Mouse (Mus musculus): ENCODE measurements around the gene Rps29. TPM values are rescaled to one million over a fixed set of nuclear protein-coding genes. Genes with fewer than 3 reads are reported as not detected.

Rps29 gene
- polyA plus RNA-seq, 1 experiment, result 1,739 TPM

GRCm38 (mm10) chr12:69186811-69187471, 28.0 kb upstream of the Rps29 start:
- TF ChIP-seq CTCF (conservative IDR thresholded peaks at IDR 0.05; ENCODE audit: insufficient read depth, insufficient read length, low read depth, low read length) (no peak), POLR2A (IDR thresholded peaks at IDR 0.05; ENCODE audit: low read depth, low read length) (no peak)
- H3K27me3 ChIP-seq (replicated peaks; ENCODE audit: control insufficient read depth, insufficient read depth, low read length), result no peaks in the 10 kb centered on the region
- peak overlapping the region; percentile 20; the same call in 1 of the 2 replicates for H3K4me3 ChIP-seq (ENCODE audit: insufficient read depth, low read depth, low read length)
- peaks cover 9% of the 10 kb centered on the region; the same call in 1 of the 2 replicates for H3K4me1 ChIP-seq (ENCODE audit: control insufficient read depth, insufficient read depth, low read length)
- WGBS, result 31% methylated on average over 5 of the region's 5 CpGs
- H3K27ac ChIP-seq (ENCODE audit: insufficient read depth, low read depth, low read length), result peak overlapping the region; percentile 70
- peak; percentile 85 for DNase-seq
- H3K36me3 ChIP-seq (ENCODE audit: control insufficient read depth, insufficient read depth, low read length), result peaks cover 2% of the 10 kb centered on the region; the same call in 1 of the 2 replicates

DNA sequence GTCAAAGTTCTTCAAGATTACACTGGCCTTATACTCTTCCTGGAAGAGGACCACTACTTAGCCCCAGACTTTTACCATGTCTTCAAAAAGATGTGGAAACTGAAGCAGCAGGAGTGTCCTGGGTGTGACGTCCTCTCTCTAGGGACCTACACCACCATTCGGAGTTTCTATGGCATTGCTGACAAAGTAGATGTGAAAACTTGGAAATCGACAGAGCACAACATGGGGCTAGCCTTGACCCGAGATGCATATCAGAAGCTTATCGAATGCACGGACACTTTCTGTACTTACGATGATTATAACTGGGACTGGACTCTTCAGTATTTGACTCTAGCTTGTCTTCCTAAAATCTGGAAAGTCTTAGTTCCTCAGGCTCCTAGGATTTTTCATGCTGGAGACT, 26.4 kb upstream of the Rps29 start:
- 47% methylated on average over 7 of the region's 7 CpGs for WGBS

GRCm38 (mm10) chr12:69184342-69185295, 25.6 kb upstream of the Rps29 start:
- peak overlapping the region; percentile 91 for H3K27ac ChIP-seq (ENCODE audit: insufficient read depth, low read depth, low read length)
- DNase-seq, result peak; percentile 68
- peak overlapping the region; percentile 99 for H3K4me3 ChIP-seq (ENCODE audit: insufficient read depth, low read depth, low read length)
- under 1% methylated on average over 80 of the region's 86 CpGs for WGBS
- TF ChIP-seq POLR2A (IDR thresholded peaks at IDR 0.05; ENCODE audit: low read depth, low read length), result no peak
- no peak for TF ChIP-seq CTCF (conservative IDR thresholded peaks at IDR 0.05; ENCODE audit: insufficient read depth, insufficient read length, low read depth, low read length)
- H3K27me3 ChIP-seq (replicated peaks; ENCODE audit: control insufficient read depth, insufficient read depth, low read length), result no peaks in the 10 kb centered on the region
- H3K4me1 ChIP-seq (ENCODE audit: control insufficient read depth, insufficient read depth, low read length), result peaks cover 9% of the 10 kb centered on the region; the same call in 1 of the 2 replicates
- peaks cover 2% of the 10 kb centered on the region; the same call in 1 of the 2 replicates for H3K36me3 ChIP-seq (ENCODE audit: control insufficient read depth, insufficient read depth, low read length)

More for the DNA sequence above, 26.4 kb upstream of the Rps29 start:
- peak; percentile 16 for DNase-seq
- no peak for TF ChIP-seq POLR2A (IDR thresholded peaks at IDR 0.05; ENCODE audit: low read depth, low read length)
- TF ChIP-seq CTCF (conservative IDR thresholded peaks at IDR 0.05; ENCODE audit: insufficient read depth, insufficient read length, low read depth, low read length), result no peak
- Histone ChIP-seq H3K4me1 (ENCODE audit: control insufficient read depth, insufficient read depth, low read length) (peaks cover 9% of the 10 kb centered on the region; the same call in 1 of the 2 replicates), H3K27ac (ENCODE audit: insufficient read depth, low read depth, low read length) (0 out of 2 replicates have a peak overlapping the region, but pooled peaks have one; percentile 91), H3K36me3 (ENCODE audit: control insufficient read depth, insufficient read depth, low read length) (peaks cover 2% of the 10 kb centered on the region; the same call in 1 of the 2 replicates), H3K27me3 (replicated peaks; ENCODE audit: control insufficient read depth, insufficient read depth, low read length) (no peaks in the 10 kb centered on the region), H3K4me3 (ENCODE audit: insufficient read depth, low read depth, low read length) (peak overlapping the region; percentile 99)

DNA sequence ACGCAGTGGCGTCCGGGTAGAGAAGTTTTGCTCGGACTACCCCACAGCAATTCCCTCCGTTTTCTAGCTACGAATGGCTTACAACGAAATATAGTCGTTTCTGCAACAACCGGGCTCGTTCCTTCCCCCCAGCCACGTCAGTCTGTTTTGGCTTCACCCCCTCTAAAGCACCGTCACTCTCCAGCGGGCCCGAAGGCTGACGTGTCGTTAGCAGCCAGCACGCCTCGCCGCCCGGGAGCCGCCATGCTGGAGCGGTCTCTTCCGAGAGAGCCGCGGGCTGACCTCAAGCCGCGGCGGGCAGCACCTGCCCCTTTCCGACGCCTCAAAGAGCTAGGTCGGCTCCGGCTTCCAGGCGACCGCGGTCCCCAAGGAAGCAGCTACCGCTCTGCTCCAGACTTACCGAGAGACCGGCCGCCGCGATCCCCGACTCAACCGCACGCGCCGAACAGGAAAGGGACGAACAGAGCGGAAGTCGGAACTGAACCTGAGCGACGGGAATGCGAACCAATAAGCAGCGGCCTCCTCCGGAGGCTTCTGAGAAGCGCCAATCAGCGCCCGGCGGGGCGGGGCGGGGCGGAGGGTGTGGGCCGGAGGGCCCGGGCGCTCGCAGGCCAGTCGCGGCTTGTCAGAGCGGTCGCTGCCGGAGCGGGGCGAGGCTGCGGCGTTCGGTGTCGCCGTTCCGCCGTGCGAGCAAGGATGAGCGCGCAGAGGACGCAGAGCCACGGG, 24.8 kb upstream of the Rps29 start, which contains the start of the genes Rpl36al and Mgat2:
TSS of gene Rpl36al (minus strand) at position 501 of the 726 bp plus-strand sequence.
TSS of gene Mgat2 (plus strand) at position 575 of the 726 bp plus-strand sequence.
- Histone ChIP-seq H3K36me3 (ENCODE audit: control insufficient read depth, insufficient read depth, low read length) (peaks cover 2% of the 10 kb centered on the region; the same call in 1 of the 2 replicates), H3K4me1 (ENCODE audit: control insufficient read depth, insufficient read depth, low read length) (peaks cover 9% of the 10 kb centered on the region; the same call in 1 of the 2 replicates), H3K27me3 (replicated peaks; ENCODE audit: control insufficient read depth, insufficient read depth, low read length) (no peaks in the 10 kb centered on the region), H3K27ac (ENCODE audit: insufficient read depth, low read depth, low read length) (peak within 1 kb of the TSS; percentile 91), H3K4me3 (ENCODE audit: insufficient read depth, low read depth, low read length) (peak within 1 kb of the TSS; percentile 99)
- no peak for TF ChIP-seq CTCF (conservative IDR thresholded peaks at IDR 0.05; ENCODE audit: insufficient read depth, insufficient read length, low read depth, low read length)
- peak; percentile 84 for TF ChIP-seq POLR2A (IDR thresholded peaks at IDR 0.05; ENCODE audit: low read depth, low read length)
- DNase-seq, result peak; percentile 99
- WGBS, result under 1% methylated on average over 84 of the region's 84 CpGs

DNA sequence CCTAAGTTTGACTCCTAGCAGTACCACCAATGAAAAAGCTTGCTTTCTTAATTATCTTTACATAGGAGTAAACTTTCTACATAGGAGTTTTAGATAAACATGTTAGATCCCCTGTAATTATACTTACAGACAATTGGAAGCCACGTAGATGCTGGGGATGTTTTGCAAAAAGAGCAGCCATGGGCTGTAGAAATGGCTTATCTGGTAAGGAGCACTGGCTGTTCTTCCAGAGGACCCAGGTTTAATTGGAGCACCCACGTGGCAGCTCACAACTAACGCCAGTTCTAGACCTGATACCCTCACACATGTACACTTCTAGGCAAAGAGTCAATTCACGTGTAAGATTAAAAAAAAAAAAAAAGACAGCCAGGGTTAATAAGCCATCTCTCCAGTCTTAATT, 22.8 kb upstream of the Rps29 start:
- Histone ChIP-seq H3K4me1 (ENCODE audit: control insufficient read depth, insufficient read depth, low read length) (peaks cover 5% of the 10 kb centered on the region; the same call in 1 of the 2 replicates), H3K27me3 (replicated peaks; ENCODE audit: control insufficient read depth, insufficient read depth, low read length) (no peaks in the 10 kb centered on the region), H3K27ac (ENCODE audit: insufficient read depth, low read depth, low read length) (no peak overlapping the region), H3K4me3 (ENCODE audit: insufficient read depth, low read depth, low read length) (no peak overlapping the region), H3K36me3 (ENCODE audit: control insufficient read depth, insufficient read depth, low read length) (peaks cover 2% of the 10 kb centered on the region; the same call in 1 of the 2 replicates)
- no peak for DNase-seq
- WGBS, result 79% methylated on average over 4 of the region's 4 CpGs
- TF ChIP-seq POLR2A (IDR thresholded peaks at IDR 0.05; ENCODE audit: low read depth, low read length), result no peak
- TF ChIP-seq CTCF (conservative IDR thresholded peaks at IDR 0.05; ENCODE audit: insufficient read depth, insufficient read length, low read depth, low read length), result no peak

GRCm38 (mm10) chr12:69179371-69179770, 20.4 kb upstream of the Rps29 start:
- 74% methylated on average over 12 of the region's 12 CpGs for WGBS
- Histone ChIP-seq H3K27ac (ENCODE audit: insufficient read depth, low read depth, low read length) (no peak overlapping the region), H3K27me3 (replicated peaks; ENCODE audit: control insufficient read depth, insufficient read depth, low read length) (no peaks in the 10 kb centered on the region), H3K4me3 (ENCODE audit: insufficient read depth, low read depth, low read length) (no peak overlapping the region), H3K4me1 (ENCODE audit: control insufficient read depth, insufficient read depth, low read length) (no peaks in the 10 kb centered on the region), H3K36me3 (ENCODE audit: control insufficient read depth, insufficient read depth, low read length) (peaks cover 2% of the 10 kb centered on the region; the same call in 1 of the 2 replicates)
- no peak for TF ChIP-seq CTCF (conservative IDR thresholded peaks at IDR 0.05; ENCODE audit: insufficient read depth, insufficient read length, low read depth, low read length)
- no peak for TF ChIP-seq POLR2A (IDR thresholded peaks at IDR 0.05; ENCODE audit: low read depth, low read length)
- DNase-seq, result peak; percentile 33

All from kidney, adult 2 months (tissue).